Mouse (Mus musculus) hindbrain, embryonic 13.5 days (tissue): ENCODE measurements around the gene Gbp4. TPM values are rescaled to one million over a fixed set of nuclear protein-coding genes. Genes with fewer than 3 reads are reported as not detected.
"Not testable (repeated sequence)": the region's sequence is repeated elsewhere in the genome, so short reads cannot be mapped to it uniquely, and the experiment has no call there.

Experiments used
- ATAC-seq: fragments of 200-750 bp; cut with Nextera tagmentation; 2 replicates; pipeline ENCODE4 v1.8.0; 2017; ENCODE audit warnings: moderate TSS enrichment; ENCODE audit not compliant: low FRiP score
- H3K27ac ChIP-seq: fragments of 300-500 bp; sonication (generic); 2 replicates; pipeline ENCODE4 v1.5.1; 2015; ENCODE audit warnings: inconsistent platforms, mild to moderate bottlenecking, moderate library complexity
- H3K27me3 ChIP-seq: fragments of 300-500 bp; sonication (generic); 2 replicates; pipeline ENCODE4 v1.6.1; 2015; ENCODE audit warnings: mild to moderate bottlenecking, inconsistent platforms
- H3K36me3 ChIP-seq: fragments of 300-500 bp; sonication (generic); 2 replicates; pipeline ENCODE4 v1.6.1; 2015; ENCODE audit warnings: mild to moderate bottlenecking, inconsistent platforms
- H3K4me1 ChIP-seq: fragments of 300-500 bp; sonication (generic); replicated peaks from 2 replicates; pipeline ENCODE4 v1.6.1; 2015; ENCODE audit warnings: inconsistent platforms
- H3K4me2 ChIP-seq: fragments of 300-500 bp; sonication (generic); 2 replicates; pipeline ENCODE4 v1.6.1; 2015; ENCODE audit warnings: inconsistent platforms, mild to moderate bottlenecking, moderate library complexity
- H3K4me3 ChIP-seq: fragments of 300-500 bp; sonication (generic); 2 replicates; pipeline ENCODE4 v1.5.1; 2015; ENCODE audit warnings: mild to moderate bottlenecking, inconsistent platforms
- H3K9ac ChIP-seq: fragments of 300-500 bp; sonication (generic); 2 replicates; pipeline ENCODE4 v1.6.1; 2015; ENCODE audit warnings: mild to moderate bottlenecking, inconsistent platforms
- H3K9me3 ChIP-seq: fragments of 300-500 bp; sonication (generic); 2 replicates; pipeline ENCODE4 v1.6.1; 2016; ENCODE audit warnings: inconsistent platforms
- WGBS: fragments of 180-500 bp; shearing (Covaris S2); methylation state at CpG from one replicate; pipeline ENCODE4 v1.1.7; 2015; 5-methylcytosine and 5-hydroxymethylcytosine counted together
- polyA plus RNA-seq: library from polyadenylated mRNA; unstranded; fragments of >200 nt; fragmentation: Nextera tagmentation; extraction: Ambion mirVana; gene quantifications from 2 replicates; pipeline ENCODE4 v1.2.1, GENCODE M21; 2015

The Gbp4 gene
- polyA plus RNA-seq: 3.2 and 3.4 TPM in 2 replicates

- H3K4me1 ChIP-seq, H3K4me3 ChIP-seq, H3K9me3 ChIP-seq, H3K27ac ChIP-seq, H3K36me3 ChIP-seq, H3K27me3 ChIP-seq, ATAC-seq, H3K4me2 ChIP-seq, H3K9ac ChIP-seq: not testable (repeated sequence)
- 25% methylated on average over 2 of the region's 2 CpGs for WGBS
Observed at GRCm38 (mm10) chr5:105139409-105140088, at the start of gene Gbp4, which contains the start of the genes Gbp9 and Gbp8. TSS of gene Gbp4 (minus strand) at chr5:105139586. TSS of gene Gbp9 (minus strand) at chr5:105139539. TSS of gene Gbp8 (minus strand) at chr5:105139540.

DNA sequence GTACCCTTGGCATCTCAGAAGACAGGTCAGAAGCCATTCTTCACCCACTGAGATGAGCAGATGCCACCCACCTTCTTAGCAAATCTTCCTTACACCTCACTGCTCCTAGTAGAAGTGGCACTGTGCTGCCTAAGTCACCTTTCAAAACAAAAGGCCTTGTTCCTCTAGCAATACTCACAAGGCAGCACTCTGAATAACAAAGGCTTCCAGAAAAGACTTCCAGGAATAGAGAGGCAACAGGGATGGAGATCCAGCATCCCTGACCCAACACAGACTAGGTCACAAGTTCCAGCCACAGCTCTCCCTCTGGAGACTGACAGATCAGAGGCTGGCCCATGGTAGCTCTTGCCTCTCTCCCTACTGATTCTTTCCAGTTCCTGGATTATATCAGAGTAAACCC, 42.1 kb upstream of the Gbp4 start:
- Histone ChIP-seq H3K4me1 (no peaks in the 10 kb centered on the region), H3K9ac (no peak overlapping the region), H3K4me2 (no peak overlapping the region), H3K27ac (no peak overlapping the region), H3K9me3 (no peaks in the 10 kb centered on the region), H3K27me3 (no peaks in the 10 kb centered on the region), H3K4me3 (no peak overlapping the region), H3K36me3 (no peaks in the 10 kb centered on the region)
- ATAC-seq: no peak

DNA sequence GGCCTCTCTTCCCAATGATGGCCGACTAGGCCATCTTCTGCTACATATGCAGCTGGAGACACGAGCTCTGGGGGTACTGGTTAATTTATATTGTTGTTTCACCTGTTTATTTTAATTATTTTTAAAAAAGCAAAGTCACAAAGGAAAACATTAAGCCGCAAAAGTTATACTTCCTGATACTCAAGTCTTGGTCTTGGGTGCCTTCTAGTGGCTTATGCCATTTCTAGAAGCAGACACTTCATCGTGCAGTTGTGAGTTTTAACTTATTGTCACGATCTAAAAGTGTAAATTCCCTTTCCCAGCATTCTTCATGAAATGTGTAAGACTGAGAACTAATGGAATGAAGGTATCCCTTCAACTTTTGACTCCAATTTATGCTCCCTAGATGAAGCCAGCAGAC, 17.2 kb upstream of the Gbp4 start:
- no peak for ATAC-seq
- Histone ChIP-seq H3K36me3 (no peaks in the 10 kb centered on the region), H3K4me2 (no peak overlapping the region), H3K4me1 (no peaks in the 10 kb centered on the region), H3K4me3 (no peak overlapping the region), H3K27ac (no peak overlapping the region), H3K27me3 (no peaks in the 10 kb centered on the region), H3K9me3 (no peaks in the 10 kb centered on the region), H3K9ac (no peak overlapping the region)
- WGBS: 89% methylated on average over 5 of the region's 5 CpGs

DNA sequence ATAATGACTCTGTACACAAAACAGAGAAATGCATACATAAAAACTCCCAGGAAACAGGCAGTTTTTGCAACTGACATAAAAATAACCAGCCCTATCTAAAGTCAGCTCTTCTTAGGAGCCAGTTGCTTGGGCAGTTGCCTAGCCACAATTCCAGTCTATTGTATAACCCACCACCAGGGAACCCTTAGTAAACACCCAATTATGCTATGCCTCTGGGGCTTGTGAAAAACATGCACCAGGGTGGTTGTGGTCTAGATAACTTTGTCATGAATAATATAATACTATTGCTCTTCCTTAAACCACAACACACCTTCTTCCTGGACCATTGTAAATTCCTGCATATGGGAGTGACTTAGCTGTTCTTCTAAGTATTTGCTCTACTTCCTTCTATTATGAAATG, 14.7 kb upstream of the Gbp4 start:
- Histone ChIP-seq H3K27ac (no peak overlapping the region), H3K4me2 (no peak overlapping the region), H3K9me3 (no peaks in the 10 kb centered on the region), H3K4me1 (no peaks in the 10 kb centered on the region), H3K9ac (no peak overlapping the region), H3K36me3 (no peaks in the 10 kb centered on the region), H3K4me3 (no peak overlapping the region), H3K27me3 (no peaks in the 10 kb centered on the region)
- no peak for ATAC-seq

GRCm38 (mm10) chr5:105148062-105148461, 8.7 kb upstream of the Gbp4 start:
- 73% methylated on average over 2 of the region's 2 CpGs for WGBS
- not testable (repeated sequence) for ATAC-seq, H3K9ac ChIP-seq, H3K27me3 ChIP-seq, H3K27ac ChIP-seq, H3K9me3 ChIP-seq, H3K4me1 ChIP-seq, H3K4me2 ChIP-seq, H3K4me3 ChIP-seq, H3K36me3 ChIP-seq

- H3K27ac ChIP-seq: no peak overlapping the region
- H3K9ac ChIP-seq: no peak overlapping the region
- H3K4me2 ChIP-seq: no peak overlapping the region
- ATAC-seq: no peak
- H3K27me3 ChIP-seq: no peaks in the 10 kb centered on the region
- H3K4me1 ChIP-seq: no peaks in the 10 kb centered on the region
- H3K9me3 ChIP-seq: no peaks in the 10 kb centered on the region
- no peaks in the 10 kb centered on the region for H3K36me3 ChIP-seq
- H3K4me3 ChIP-seq: no peak overlapping the region
Observed at GRCm38 (mm10) chr5:105146447-105146846, 7.1 kb upstream of the Gbp4 start.

DNA sequence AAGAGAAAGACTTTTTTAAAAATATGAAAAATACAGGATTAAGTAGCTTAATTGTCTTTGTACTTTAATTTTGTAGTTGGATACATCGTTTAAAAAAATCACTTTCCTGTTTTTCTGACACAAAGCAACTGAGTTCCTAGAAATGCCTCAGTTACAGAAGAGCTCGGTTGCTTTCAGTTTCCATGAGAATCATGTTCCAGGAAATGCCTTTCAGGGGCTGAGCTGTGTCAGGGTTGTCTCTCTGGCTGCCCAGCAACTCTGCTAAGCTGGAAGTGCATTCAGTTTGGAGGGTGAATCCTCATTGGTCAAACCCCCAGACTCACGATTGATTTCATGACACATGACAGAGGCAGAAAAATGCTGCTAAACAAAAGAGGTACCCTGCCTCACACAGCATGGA, 6.3 kb upstream of the Gbp4 start:
- WGBS: 59% methylated on average over 3 of the region's 3 CpGs
- not testable (repeated sequence) for H3K9me3 ChIP-seq

GRCm38 (mm10) chr5:105140089-105140810, 864 bp upstream of the Gbp4 start:
- ATAC-seq, H3K27me3 ChIP-seq, H3K9me3 ChIP-seq, H3K4me1 ChIP-seq, H3K4me2 ChIP-seq, H3K4me3 ChIP-seq, H3K36me3 ChIP-seq, H3K9ac ChIP-seq, H3K27ac ChIP-seq: not testable (repeated sequence)
- 46% methylated on average over 2 of the region's 2 CpGs for WGBS

More for the DNA sequence above, 6.3 kb upstream of the Gbp4 start:
- ATAC-seq, H3K27me3 ChIP-seq, H3K27ac ChIP-seq, H3K4me1 ChIP-seq, H3K36me3 ChIP-seq, H3K4me2 ChIP-seq, H3K4me3 ChIP-seq, H3K9ac ChIP-seq: not testable (repeated sequence)

DNA sequence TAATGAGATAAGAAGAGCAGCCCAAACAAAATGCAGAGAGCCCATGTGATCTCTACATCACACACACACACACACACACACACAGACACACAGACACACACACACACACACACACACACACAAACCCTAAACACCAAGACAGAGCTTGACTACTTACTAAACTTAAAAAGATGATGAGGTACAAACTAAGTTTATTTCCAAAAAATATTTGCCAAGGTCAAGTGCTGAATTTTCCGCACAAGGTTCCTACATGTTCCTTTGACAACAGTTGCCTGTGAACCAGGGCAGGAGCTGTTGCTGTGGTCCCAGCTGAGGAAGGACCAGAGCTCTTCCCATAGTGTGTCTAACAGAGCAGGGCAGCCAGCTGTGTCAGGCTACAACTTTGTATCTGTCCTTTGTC, 480 bp downstream of the Gbp4 start:
- H3K27me3 ChIP-seq: no peaks in the 10 kb centered on the region
- H3K9me3 ChIP-seq: no peaks in the 10 kb centered on the region
- H3K4me2 ChIP-seq: no peak overlapping the region
- no peaks in the 10 kb centered on the region for H3K36me3 ChIP-seq
- no peak overlapping the region for H3K4me3 ChIP-seq
- WGBS: 80% methylated on average over 1 of the region's 1 CpGs
- ATAC-seq: no peak
- H3K4me1 ChIP-seq: no peaks in the 10 kb centered on the region
- H3K27ac ChIP-seq: no peak overlapping the region
- no peak overlapping the region for H3K9ac ChIP-seq

- not testable (repeated sequence) for H3K4me2 ChIP-seq, ATAC-seq, H3K4me1 ChIP-seq, H3K27ac ChIP-seq, H3K27me3 ChIP-seq, H3K36me3 ChIP-seq, H3K4me3 ChIP-seq, H3K9me3 ChIP-seq, H3K9ac ChIP-seq
- 61% methylated on average over 3 of the region's 3 CpGs for WGBS
Observed at GRCm38 (mm10) chr5:105136706-105137304, 2.6 kb downstream of the Gbp4 start.

GRCm38 (mm10) chr5:105121731-105122130, 17.7 kb downstream of the Gbp4 start:
- not testable (repeated sequence) for H3K4me2 ChIP-seq, ATAC-seq, H3K4me3 ChIP-seq, H3K27ac ChIP-seq, H3K4me1 ChIP-seq, H3K9me3 ChIP-seq, H3K9ac ChIP-seq, H3K27me3 ChIP-seq, H3K36me3 ChIP-seq
- WGBS: 83% methylated on average over 6 of the region's 6 CpGs

DNA sequence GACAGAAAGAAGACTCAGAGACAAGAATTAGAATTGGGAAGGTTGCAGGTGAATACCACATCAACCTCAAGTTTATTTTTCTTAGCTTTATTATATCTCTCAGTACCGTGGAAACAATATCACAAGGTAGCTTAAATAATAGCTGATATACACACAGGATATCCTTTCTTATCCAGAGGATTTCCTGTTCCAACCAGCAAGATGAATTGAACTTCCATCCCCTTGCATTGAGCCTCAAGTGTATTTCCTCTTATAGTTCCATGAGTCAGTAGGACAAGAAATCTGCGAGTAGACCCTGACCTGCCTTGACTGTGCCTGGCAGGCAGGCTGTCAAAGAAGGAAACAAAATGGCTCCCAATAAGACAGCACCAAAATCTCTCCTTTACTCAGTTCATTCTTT, 23.6 kb downstream of the Gbp4 start:
- no peak overlapping the region for H3K4me3 ChIP-seq
- no peak overlapping the region for H3K27ac ChIP-seq
- no peaks in the 10 kb centered on the region for H3K36me3 ChIP-seq
- no peaks in the 10 kb centered on the region for H3K9me3 ChIP-seq
- H3K4me2 ChIP-seq: no peak overlapping the region
- no peaks in the 10 kb centered on the region for H3K27me3 ChIP-seq
- H3K4me1 ChIP-seq: no peaks in the 10 kb centered on the region
- ATAC-seq: no peak
- WGBS: 94% methylated on average over 2 of the region's 2 CpGs
- no peak overlapping the region for H3K9ac ChIP-seq

- WGBS: 89% methylated on average over 2 of the region's 2 CpGs
Observed at GRCm38 (mm10) chr5:105114696-105115095, 24.7 kb downstream of the Gbp4 start.

More at GRCm38 (mm10) chr5:105114696-105115095, 24.7 kb downstream of the Gbp4 start:
- H3K4me1 ChIP-seq: no peaks in the 10 kb centered on the region
- H3K36me3 ChIP-seq: no peaks in the 10 kb centered on the region
- H3K4me2 ChIP-seq: no peak overlapping the region
- no peak overlapping the region for H3K4me3 ChIP-seq
- no peak overlapping the region for H3K9ac ChIP-seq
- H3K27ac ChIP-seq: no peak overlapping the region
- H3K9me3 ChIP-seq: no peaks in the 10 kb centered on the region
- no peaks in the 10 kb centered on the region for H3K27me3 ChIP-seq
- no peak for ATAC-seq
